Mouse (Mus musculus): ENCODE results near the gene Wdr37. TPM values are rescaled to one million over a fixed set of nuclear protein-coding genes. Genes with fewer than 3 reads are reported as not detected.

Wdr37 gene
- total and polyA plus RNA-seq, 2 experiments from 2014 or later = 40.7 to 60.1 TPM

GRCm38 (mm10) chr13:8864990-8865389 is 6.7 kb downstream of the Wdr37 start:
- Histone ChIP-seq H3K4me1 (ENCODE audit: insufficient read depth, low read length) (peaks cover 2% of the 10 kb centered on the region; the same call in 1 of the 2 replicates), H3K27ac (ENCODE audit: low read depth, low read length) (no peak overlapping the region), H3K4me3 (ENCODE audit: low read depth, low read length) (no peak overlapping the region), H3K36me3 (ENCODE audit: insufficient read depth, low read length) (no peaks in the 10 kb centered on the region), H3K4me2 (ENCODE audit: low read depth, low read length, poor library complexity, severe bottlenecking) (no peak overlapping the region), H3K9ac (replicated peaks; ENCODE audit: low read length, poor library complexity, severe bottlenecking) (no peak overlapping the region), H3K9me3 (ENCODE audit: low read length) (no peaks in the 10 kb centered on the region), H3K27me3 (ENCODE audit: insufficient read depth, low read length) (no peaks in the 10 kb centered on the region)
- DNase-seq (ENCODE audit: low spot score) (no peak), ATAC-seq (ENCODE audit: low FRiP score) (no peak)
- 84% methylated on average over 3 of the region's 3 CpGs for WGBS
- TF ChIP-seq CTCF (IDR thresholded peaks at IDR 0.05) = no peak

GRCm38 (mm10) chr13:8860861-8861260 is 10.8 kb downstream of the Wdr37 start:
- Histone ChIP-seq H3K27me3 (ENCODE audit: insufficient read depth, low read length) (no peaks in the 10 kb centered on the region), H3K4me1 (ENCODE audit: insufficient read depth, low read length) (no peaks in the 10 kb centered on the region), H3K36me3 (ENCODE audit: insufficient read depth, low read length) (peaks cover 3% of the 10 kb centered on the region; the same call in 1 of the 2 replicates), H3K9me3 (ENCODE audit: low read length) (no peaks in the 10 kb centered on the region), H3K9ac (replicated peaks; ENCODE audit: low read length, poor library complexity, severe bottlenecking) (no peak overlapping the region), H3K27ac (ENCODE audit: low read depth, low read length) (no peak overlapping the region), H3K4me2 (ENCODE audit: low read depth, low read length, poor library complexity, severe bottlenecking) (no peak overlapping the region), H3K4me3 (ENCODE audit: low read depth, low read length) (no peak overlapping the region)
- no peak for DNase-seq (ENCODE audit: low spot score)
- 89% methylated on average over 9 of the region's 9 CpGs for WGBS
- ATAC-seq (ENCODE audit: low FRiP score) = no peak
- TF ChIP-seq CTCF (IDR thresholded peaks at IDR 0.05) = no peak

DNA sequence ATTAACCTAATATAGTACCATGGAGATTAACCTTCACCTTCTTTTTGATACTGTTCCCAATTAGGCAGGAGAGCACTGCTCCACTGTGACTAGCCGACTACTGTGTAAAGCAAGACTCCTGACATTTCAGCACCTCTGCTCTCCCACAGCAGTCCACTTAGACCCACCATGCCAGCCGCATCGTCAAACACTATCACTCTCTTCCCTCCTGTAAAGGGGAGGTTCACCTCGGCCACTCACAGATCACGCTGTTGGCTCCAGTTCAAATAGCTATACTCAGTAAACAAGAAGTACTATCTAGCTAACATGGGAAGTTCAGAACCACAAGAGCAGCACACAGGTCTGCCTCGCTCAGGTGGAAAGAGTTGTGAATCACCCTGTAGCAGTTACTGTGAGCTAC is 13.3 kb downstream of the Wdr37 start:
- Histone ChIP-seq H3K4me3 (ENCODE audit: low read depth, low read length) (no peak overlapping the region), H3K9me3 (ENCODE audit: low read length) (no peaks in the 10 kb centered on the region), H3K27ac (ENCODE audit: low read depth, low read length) (no peak overlapping the region), H3K27me3 (ENCODE audit: insufficient read depth, low read length) (no peaks in the 10 kb centered on the region), H3K4me1 (ENCODE audit: insufficient read depth, low read length) (no peaks in the 10 kb centered on the region), H3K36me3 (ENCODE audit: insufficient read depth, low read length) (peaks cover 8% of the 10 kb centered on the region), H3K4me2 (ENCODE audit: low read depth, low read length, poor library complexity, severe bottlenecking) (no peak overlapping the region), H3K9ac (replicated peaks; ENCODE audit: low read length, poor library complexity, severe bottlenecking) (no peak overlapping the region)
- ATAC-seq (ENCODE audit: low FRiP score) = no peak
- 95% methylated on average over 6 of the region's 6 CpGs for WGBS
- no peak for TF ChIP-seq CTCF (IDR thresholded peaks at IDR 0.05)
- no peak for DNase-seq (ENCODE audit: low spot score)

- Histone ChIP-seq H3K9me3 (ENCODE audit: low read length) (no peaks in the 10 kb centered on the region), H3K9ac (replicated peaks; ENCODE audit: low read length, poor library complexity, severe bottlenecking) (no peak overlapping the region), H3K36me3 (ENCODE audit: insufficient read depth, low read length) (peaks cover 12% of the 10 kb centered on the region), H3K4me2 (ENCODE audit: low read depth, low read length, poor library complexity, severe bottlenecking) (no peak overlapping the region), H3K27ac (ENCODE audit: low read depth, low read length) (no peak overlapping the region), H3K4me3 (ENCODE audit: low read depth, low read length) (no peak overlapping the region), H3K4me1 (ENCODE audit: insufficient read depth, low read length) (no peaks in the 10 kb centered on the region), H3K27me3 (ENCODE audit: insufficient read depth, low read length) (no peaks in the 10 kb centered on the region)
- no peak for TF ChIP-seq CTCF (IDR thresholded peaks at IDR 0.05)
- DNase-seq (ENCODE audit: low spot score) (no peak), ATAC-seq (ENCODE audit: low FRiP score) (no peak)
- WGBS = 95% methylated on average over 2 of the region's 2 CpGs
Measured at GRCm38 (mm10) chr13:8854769-8855168, 16.9 kb downstream of the Wdr37 start.

DNA sequence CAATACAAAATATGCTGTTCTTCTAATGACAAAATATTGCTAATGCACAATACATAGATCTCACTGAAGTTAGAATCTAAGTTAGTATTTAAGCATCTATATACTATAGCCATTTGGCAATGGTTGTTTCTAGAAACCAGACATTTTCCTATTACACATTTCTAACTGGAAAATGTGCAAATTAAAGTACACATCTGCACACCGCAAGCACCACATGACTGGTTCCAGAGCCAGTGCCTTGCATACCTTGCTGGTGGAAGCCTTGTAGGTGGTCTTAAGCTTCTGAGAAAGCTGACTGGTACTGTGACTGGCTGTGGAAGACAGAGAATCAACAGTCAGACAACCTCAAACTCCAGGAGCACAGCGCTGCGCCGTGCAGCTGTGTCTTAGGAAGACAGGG is 18.3 kb downstream of the Wdr37 start:
- 99% methylated on average over 4 of the region's 4 CpGs for WGBS

GRCm38 (mm10) chr13:8849311-8849710 is 22.4 kb downstream of the Wdr37 start:
- peaks cover 28% of the 10 kb centered on the region for H3K36me3 ChIP-seq (ENCODE audit: insufficient read depth, low read length)

More for the DNA sequence above, 18.3 kb downstream of the Wdr37 start:
- Histone ChIP-seq H3K9me3 (ENCODE audit: low read length) (no peaks in the 10 kb centered on the region), H3K9ac (replicated peaks; ENCODE audit: low read length, poor library complexity, severe bottlenecking) (no peak overlapping the region), H3K4me2 (ENCODE audit: low read depth, low read length, poor library complexity, severe bottlenecking) (no peak overlapping the region), H3K4me1 (ENCODE audit: insufficient read depth, low read length) (no peaks in the 10 kb centered on the region), H3K27ac (ENCODE audit: low read depth, low read length) (no peak overlapping the region), H3K36me3 (ENCODE audit: insufficient read depth, low read length) (peaks cover 15% of the 10 kb centered on the region), H3K27me3 (ENCODE audit: insufficient read depth, low read length) (no peaks in the 10 kb centered on the region), H3K4me3 (ENCODE audit: low read depth, low read length) (no peak overlapping the region)
- TF ChIP-seq CTCF (IDR thresholded peaks at IDR 0.05) = no peak
- no peak for ATAC-seq (ENCODE audit: low FRiP score)
- no peak for DNase-seq (ENCODE audit: low spot score)

More at GRCm38 (mm10) chr13:8849311-8849710, 22.4 kb downstream of the Wdr37 start:
- 82% methylated on average over 1 of the region's 1 CpGs for WGBS
- Histone ChIP-seq H3K4me3 (ENCODE audit: low read depth, low read length) (no peak overlapping the region), H3K27ac (ENCODE audit: low read depth, low read length) (no peak overlapping the region), H3K9ac (replicated peaks; ENCODE audit: low read length, poor library complexity, severe bottlenecking) (no peak overlapping the region), H3K4me1 (ENCODE audit: insufficient read depth, low read length) (no peaks in the 10 kb centered on the region), H3K9me3 (ENCODE audit: low read length) (no peaks in the 10 kb centered on the region), H3K4me2 (ENCODE audit: low read depth, low read length, poor library complexity, severe bottlenecking) (no peak overlapping the region), H3K27me3 (ENCODE audit: insufficient read depth, low read length) (no peaks in the 10 kb centered on the region)
- TF ChIP-seq CTCF (IDR thresholded peaks at IDR 0.05) = no peak
- DNase-seq (ENCODE audit: low spot score) (no peak), ATAC-seq (ENCODE audit: low FRiP score) (no peak)
